Mouse (Mus musculus): Measurements from ENCODE around the gene Tnrc18. TPM values are rescaled to one million over a fixed set of nuclear protein-coding genes. Genes with fewer than 3 reads are reported as not detected.

The Tnrc18 gene
- total and polyA plus RNA-seq, 3 experiments: 0.71 to 7.7 (median 5.2) TPM

DNA sequence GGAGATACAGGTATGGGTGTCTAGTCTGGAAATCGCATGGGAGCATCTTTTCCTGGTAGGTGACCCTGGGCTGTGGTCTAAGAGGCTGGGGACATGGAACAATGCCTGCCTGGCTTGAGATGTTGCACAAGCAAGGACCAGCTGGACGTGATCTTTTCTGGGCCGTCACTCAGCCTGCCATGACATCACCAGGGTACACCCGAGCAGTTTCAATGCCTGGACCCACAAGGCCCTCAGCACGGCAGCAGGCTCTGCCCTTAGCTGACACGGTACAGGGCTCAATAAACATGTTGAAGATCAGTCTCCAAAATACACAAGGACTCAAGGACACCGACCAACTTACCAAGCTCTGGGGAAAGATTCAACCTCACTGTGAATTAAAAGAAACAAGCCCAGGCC lies 34.3 kb downstream of the Tnrc18 start:
- in situ Hi-C loops (cut with MboI; ENCODE audit: low pct_ligation_motif_present, low pct_unique_long_range_greater_than_20kb, low sequenced_read_pairs): no loop called here

DNA sequence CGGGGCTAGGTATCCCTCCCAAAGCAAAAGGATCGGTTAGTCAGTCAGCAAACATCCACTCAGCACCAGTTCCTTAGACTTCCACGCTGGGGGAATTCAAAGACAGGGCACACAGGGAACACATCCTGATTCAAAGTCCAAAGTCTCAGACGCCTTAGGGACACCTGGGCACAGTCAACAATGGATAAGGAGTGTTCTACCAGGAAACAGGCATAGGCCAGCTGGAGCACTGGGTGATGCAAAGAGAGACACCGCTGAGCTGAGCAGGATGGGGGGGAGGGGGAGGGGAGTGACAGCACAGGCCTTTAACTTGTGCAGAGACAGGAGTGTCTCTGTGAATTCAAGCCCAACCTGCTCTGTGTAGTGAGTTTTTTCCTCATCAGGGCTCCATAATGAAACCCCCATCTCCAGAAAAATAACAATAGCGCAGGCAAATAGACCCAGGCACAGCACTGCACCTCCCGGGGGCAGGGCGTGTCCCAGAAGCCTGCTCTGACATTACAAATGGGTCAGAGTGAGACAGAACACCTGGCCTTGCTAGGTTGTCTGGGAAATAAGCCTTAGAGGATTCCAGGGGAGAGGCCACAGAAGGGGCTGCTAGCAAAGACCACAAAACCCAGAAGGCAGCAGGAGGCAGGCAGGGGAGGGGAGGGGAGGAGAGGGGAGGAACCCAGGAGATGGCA lies 34.9 kb downstream of the Tnrc18 start:
- H3K4me3 ChIP-seq (replicated peaks in 1 of 3; ENCODE audit: low read depth in 2 of 3, low read length in 2 of 3, poor library complexity in 1 of 3): no peak overlapping the region
- H3K9me3 ChIP-seq (replicated peaks; ENCODE audit: low read length): peaks cover 7% of the 10 kb centered on the region
- H3K27ac ChIP-seq (ENCODE audit: insufficient read depth, low read depth): no peak overlapping the region
- TF ChIP-seq USF2 (conservative IDR thresholded peaks at IDR 0.05; ENCODE audit: low read depth, low read length) (no peak), RAD21 (IDR thresholded peaks at IDR 0.05; ENCODE audit: low read depth, low read length) (no peak), ZMIZ1 (IDR thresholded peaks at IDR 0.05; ENCODE audit: low read depth, low read length) (no peak), ELF1 (IDR thresholded peaks at IDR 0.05; ENCODE audit: low read depth, low read length) (no peak), NELFE (IDR thresholded peaks at IDR 0.05; ENCODE audit: low read depth, low read length) (no peak), MEF2A (IDR thresholded peaks at IDR 0.05; ENCODE audit: borderline replicate concordance, low read depth, low read length) (no peak), RCOR1 (conservative IDR thresholded peaks at IDR 0.05; ENCODE audit: low read depth, low read length) (no peak), MAX (IDR thresholded peaks at IDR 0.05; ENCODE audit: low read length) (no peak), HCFC1 (IDR thresholded peaks at IDR 0.05; ENCODE audit: low read depth, low read length) (no peak), ZC3H11A (IDR thresholded peaks at IDR 0.05; ENCODE audit: low read depth, low read length) (no peak), ETS1 (conservative IDR thresholded peaks at IDR 0.05; ENCODE audit: low read depth, low read length) (no peak), MXI1 (IDR thresholded peaks at IDR 0.05; ENCODE audit: low read depth, low read length) (no peak), POLR2A (IDR thresholded peaks at IDR 0.05; ENCODE audit: low read depth, low read length) (no peak), ZKSCAN1 (IDR thresholded peaks at IDR 0.05; ENCODE audit: borderline replicate concordance, low read depth, low read length) (no peak), NRF1 (IDR thresholded peaks at IDR 0.05; ENCODE audit: low read depth, low read length) (no peak), MYC (IDR thresholded peaks at IDR 0.05; ENCODE audit: low read depth, low read length) (no peak)
- no peak overlapping the region for H3K4me2 ChIP-seq (ENCODE audit: insufficient read depth, low read depth, poor library complexity, severe bottlenecking)
- dilution Hi-C loops (cut with MboI; ENCODE audit: extremely low pct_ligation_motif_present, extremely low pct_unique_long_range_greater_than_20kb, low sequenced_read_pairs) (no loop called here), in situ Hi-C loops (cut with MboI; ENCODE audit: low pct_ligation_motif_present, low pct_unique_long_range_greater_than_20kb, low sequenced_read_pairs) (no loop called here)
- peaks cover 16 to 68% of the 10 kb centered on the region in 2 experiments for H3K36me3 ChIP-seq (replicated peaks in 1 of 2; ENCODE audit: control insufficient read depth in 1 of 2, insufficient read depth in 1 of 2, low read length in 1 of 2)
- H3K79me2 ChIP-seq (replicated peaks; ENCODE audit: control insufficient read depth, extremely low read depth, insufficient read depth, poor library complexity, severe bottlenecking): peaks cover 34% of the 10 kb centered on the region
- no peak for DNase-seq (ENCODE audit: extremely low read depth)
- H3K27me3 ChIP-seq (replicated peaks): no peaks in the 10 kb centered on the region
- no peak overlapping the region for H3K9ac ChIP-seq (ENCODE audit: insufficient read depth, low read depth)
- peaks cover 9 to 36% of the 10 kb centered on the region in 2 experiments; a peak in 3 of 4 replicates for H3K4me1 ChIP-seq (ENCODE audit: control insufficient read depth in 1 of 2, insufficient read depth in 2 of 2)

More for the DNA sequence above, 34.3 kb downstream of the Tnrc18 start:
- Histone ChIP-seq H3K4me3 (replicated peaks in 1 of 3; ENCODE audit: low read depth in 2 of 3, low read length in 2 of 3, poor library complexity in 1 of 3) (no peak overlapping the region), H3K9ac (ENCODE audit: insufficient read depth, low read depth) (no peak overlapping the region), H3K79me2 (replicated peaks; ENCODE audit: control insufficient read depth, extremely low read depth, insufficient read depth, poor library complexity, severe bottlenecking) (peaks cover 34% of the 10 kb centered on the region), H3K4me2 (ENCODE audit: insufficient read depth, low read depth, poor library complexity, severe bottlenecking) (no peak overlapping the region), H3K4me1 (ENCODE audit: control insufficient read depth in 1 of 2, insufficient read depth in 2 of 2) (peaks cover 9 to 33% of the 10 kb centered on the region in 2 experiments; a peak in 3 of 4 replicates), H3K27me3 (replicated peaks) (no peaks in the 10 kb centered on the region), H3K36me3 (replicated peaks in 1 of 2; ENCODE audit: control insufficient read depth in 1 of 2, insufficient read depth in 1 of 2, low read length in 1 of 2) (peaks cover 21 to 68% of the 10 kb centered on the region in 2 experiments), H3K27ac (ENCODE audit: insufficient read depth, low read depth) (no peak overlapping the region), H3K9me3 (replicated peaks; ENCODE audit: low read length) (peaks cover 12% of the 10 kb centered on the region)
- dilution Hi-C loops (cut with MboI; ENCODE audit: extremely low pct_ligation_motif_present, extremely low pct_unique_long_range_greater_than_20kb, low sequenced_read_pairs): no loop called here
- DNase-seq (ENCODE audit: extremely low read depth): no peak
- TF ChIP-seq TBP (conservative IDR thresholded peaks at IDR 0.05; ENCODE audit: low read depth, low read length) (no peak), IRF4 (IDR thresholded peaks at IDR 0.05; ENCODE audit: low read depth, low read length) (no peak), EP300 (IDR thresholded peaks at IDR 0.05; ENCODE audit: low read length) (no peak), MYC (IDR thresholded peaks at IDR 0.05; ENCODE audit: low read depth, low read length) (no peak), USF2 (conservative IDR thresholded peaks at IDR 0.05; ENCODE audit: low read depth, low read length) (no peak), JUND (conservative IDR thresholded peaks at IDR 0.05; ENCODE audit: low read depth, low read length) (no peak), RCOR1 (conservative IDR thresholded peaks at IDR 0.05; ENCODE audit: low read depth, low read length) (no peak)

All from CH12.LX (cell line).